Mouse (Mus musculus) WW6 (cell line): ENCODE results near the gene Slc7a4.
"Not testable (repeated sequence)": the region's sequence is repeated elsewhere in the genome, so short reads cannot be mapped to it uniquely, and the experiment has no call there.

Experiments used
- DNase-seq: peaks from one replicate; pipeline ENCODE4 v3.0.0-alpha.2; 2013; ENCODE audit warnings: low read depth, low spot score

Gene Slc7a4

DNA sequence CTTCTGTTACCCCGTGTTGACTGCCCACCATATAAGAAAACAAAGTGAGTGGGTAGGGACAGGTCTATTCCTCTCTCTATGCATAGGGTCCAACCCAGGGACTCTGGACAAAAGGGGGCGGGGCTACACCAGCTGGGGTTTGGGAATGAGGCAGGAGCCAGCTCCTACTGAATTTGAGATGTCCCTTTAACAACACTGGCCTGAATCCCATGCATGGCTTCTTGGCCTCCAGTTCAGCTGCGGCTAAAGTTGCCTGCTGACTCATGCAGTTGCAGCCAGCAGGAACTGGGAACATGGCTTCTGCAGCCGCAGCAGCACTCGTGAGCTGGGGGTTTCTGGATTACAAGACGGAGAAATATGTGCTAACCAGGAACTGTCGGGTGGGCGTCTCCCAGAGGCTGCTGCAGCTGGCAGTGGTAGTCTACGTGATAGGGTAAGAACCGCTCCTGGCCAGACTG lies 21.2 kb downstream of the Slc7a4 start, which contains the start of gene P2rx6:
Gene P2rx6 (plus strand): TSS at position 135 of the 458 bp plus-strand sequence.
- no peak for DNase-seq

DNA sequence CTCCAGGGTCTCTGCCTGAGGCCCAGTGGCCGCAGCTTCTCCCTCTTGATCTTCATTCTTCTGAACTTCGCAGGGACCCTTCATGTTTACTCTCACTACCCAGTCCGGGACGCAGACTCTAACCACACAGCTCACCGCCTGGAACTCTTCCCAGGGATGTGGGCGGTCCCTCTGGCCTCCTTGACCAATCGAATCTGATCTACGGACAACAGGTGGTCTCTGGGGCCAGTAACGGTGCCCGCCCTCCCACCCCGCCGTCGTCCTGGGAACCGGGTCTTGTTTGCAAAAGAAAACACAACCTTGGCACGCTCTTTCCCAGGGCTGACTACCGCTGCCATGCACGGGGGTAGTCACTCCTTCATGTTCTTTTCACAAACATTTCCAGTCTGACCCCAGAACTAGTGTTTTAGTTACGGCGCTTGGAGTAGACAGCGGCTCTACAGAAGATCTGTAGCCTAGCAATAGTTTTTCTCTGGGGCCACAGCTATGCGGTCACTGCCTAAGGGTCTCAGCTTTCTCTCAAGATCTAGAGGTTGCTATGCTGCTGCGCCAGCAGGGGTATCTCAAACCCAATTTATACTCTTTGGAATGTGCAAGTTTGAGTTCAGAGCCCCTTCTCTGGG lies 21.8 kb downstream of the Slc7a4 start, which contains the start of gene Lrrc74b:
Gene Lrrc74b (minus strand): TSS at position 120 of the 623 bp plus-strand sequence.
- DNase-seq, result peak; percentile 53

DNA sequence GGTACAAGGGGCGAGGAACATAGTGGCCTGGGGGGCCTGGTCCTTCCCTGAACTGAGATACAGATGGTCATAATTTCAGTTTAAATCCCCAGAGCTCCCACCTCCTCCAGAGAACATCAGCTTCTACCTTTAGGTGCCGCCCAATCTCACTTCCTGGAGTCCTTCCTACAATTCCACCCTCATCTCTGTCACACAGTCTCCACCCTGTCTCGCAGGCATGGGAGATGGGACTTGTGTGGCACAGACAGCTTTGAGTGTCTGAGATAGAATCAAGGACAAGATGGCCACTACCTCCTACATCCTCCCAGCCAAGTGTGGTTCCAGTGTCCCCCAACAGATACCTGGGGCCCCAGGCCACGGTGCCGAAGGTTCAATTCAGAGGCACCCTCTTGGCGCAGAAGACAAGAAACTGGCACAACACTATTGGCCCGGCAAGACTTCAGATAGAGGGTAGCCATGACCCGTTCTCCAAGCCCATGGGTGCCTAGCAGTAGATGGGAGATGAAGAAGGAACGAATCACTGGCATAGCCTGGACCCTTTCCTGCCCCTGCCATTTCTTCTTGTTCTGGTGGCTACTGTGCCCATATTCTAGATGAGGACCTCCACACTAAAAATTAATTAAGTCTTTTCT lies 23.5 kb downstream of the Slc7a4 start:
- no peak for DNase-seq

- DNase-seq, result no peak
Measured at GRCm38 (mm10) chr16:17558811-17559210, 24.2 kb downstream of the Slc7a4 start.

DNA sequence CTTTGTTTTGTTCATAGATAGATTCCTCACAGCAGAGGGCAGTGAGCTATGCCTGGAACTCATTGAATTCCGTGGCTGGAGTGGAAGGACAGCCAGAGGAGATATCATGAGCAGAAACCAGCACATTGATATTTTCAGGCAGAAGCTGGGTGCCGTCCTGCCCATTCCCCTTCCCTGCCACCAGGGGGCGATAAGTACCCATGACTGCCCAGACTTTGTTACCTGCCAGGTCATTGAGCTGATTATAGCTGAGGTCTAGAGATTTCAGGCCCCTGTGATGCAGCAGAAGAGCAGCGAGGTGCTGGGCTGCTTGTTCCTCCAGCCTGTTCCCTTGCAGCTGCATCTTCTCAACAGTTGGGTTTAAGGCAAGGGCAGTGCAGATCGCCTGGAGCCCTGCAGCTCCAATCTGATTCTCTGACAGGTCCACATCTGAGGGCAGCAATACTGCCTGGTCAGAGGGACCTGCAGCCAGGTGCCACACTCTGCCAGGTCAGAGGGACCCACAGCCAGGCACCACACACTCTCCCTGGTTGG lies 25.0 kb downstream of the Slc7a4 start:
- no peak for DNase-seq

- no peak for DNase-seq
Measured at GRCm38 (mm10) chr16:17556907-17557306, 26.1 kb downstream of the Slc7a4 start.

DNA sequence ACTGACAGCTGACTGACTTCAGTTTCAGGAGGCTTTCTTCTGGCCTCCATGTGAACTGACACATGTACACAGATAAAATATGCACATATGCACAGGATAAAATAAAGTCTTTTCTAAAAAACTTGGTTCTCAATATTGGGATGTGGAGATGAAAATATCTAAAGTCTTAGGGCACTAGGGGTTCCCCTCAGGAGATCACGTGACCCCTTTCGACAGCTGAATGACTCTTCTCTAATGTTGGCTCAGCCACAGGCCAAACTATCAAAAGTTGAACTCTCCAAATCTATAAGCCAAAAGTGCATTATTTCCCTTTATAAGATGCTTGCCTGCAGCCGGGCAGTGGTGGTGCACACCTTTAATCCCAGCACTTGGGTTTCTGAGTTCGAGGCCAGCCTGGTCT lies 26.8 kb downstream of the Slc7a4 start:
- DNase-seq, result no peak

- DNase-seq, result not testable (repeated sequence)
Measured at GRCm38 (mm10) chr16:17554702-17555101, 28.3 kb downstream of the Slc7a4 start.

DNA sequence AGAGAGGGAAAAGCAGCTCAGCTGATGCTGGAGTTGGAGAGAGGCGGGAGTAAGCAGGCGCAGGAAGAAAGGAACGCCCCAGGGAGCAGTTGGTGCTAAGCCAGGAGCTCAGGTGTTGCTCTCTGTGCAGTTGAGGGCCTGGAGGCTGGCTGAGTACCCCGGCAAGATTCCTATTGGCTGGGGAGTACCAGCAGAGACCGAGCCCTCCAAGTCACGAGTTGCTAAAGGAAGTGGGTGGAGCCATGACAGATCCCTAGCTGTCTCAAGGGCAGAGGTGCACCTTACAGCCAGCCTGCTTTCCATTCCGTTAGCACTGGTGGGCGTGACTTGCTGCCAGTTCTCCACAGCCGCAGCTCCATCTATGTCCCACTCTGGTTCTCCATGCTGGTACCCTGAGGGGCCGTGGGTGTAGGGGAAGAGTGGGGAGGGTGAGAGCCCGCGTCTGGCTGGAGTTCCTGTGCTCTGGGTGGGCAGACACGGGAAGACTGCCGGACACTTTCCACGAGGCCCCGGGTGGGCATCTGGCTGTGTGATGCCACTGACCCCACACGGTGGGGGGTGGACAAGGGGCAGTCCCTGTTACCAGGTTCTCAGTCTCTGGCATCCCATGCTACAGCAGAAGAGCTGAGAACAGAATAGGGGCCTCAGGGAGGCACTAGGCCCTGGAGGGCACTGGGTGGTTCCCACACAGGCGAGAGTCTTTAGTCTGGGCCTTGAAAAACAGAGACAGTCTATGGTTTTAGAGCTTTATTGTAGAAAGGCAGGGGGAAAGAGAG lies 28.9 kb downstream of the Slc7a4 start:
- peak; percentile 91 for DNase-seq

- DNase-seq, result no peak
Measured at GRCm38 (mm10) chr16:17552837-17553236, 30.2 kb downstream of the Slc7a4 start.

GRCm38 (mm10) chr16:17542632-17543031 lies 40.4 kb downstream of the Slc7a4 start:
- DNase-seq, result no peak

DNA sequence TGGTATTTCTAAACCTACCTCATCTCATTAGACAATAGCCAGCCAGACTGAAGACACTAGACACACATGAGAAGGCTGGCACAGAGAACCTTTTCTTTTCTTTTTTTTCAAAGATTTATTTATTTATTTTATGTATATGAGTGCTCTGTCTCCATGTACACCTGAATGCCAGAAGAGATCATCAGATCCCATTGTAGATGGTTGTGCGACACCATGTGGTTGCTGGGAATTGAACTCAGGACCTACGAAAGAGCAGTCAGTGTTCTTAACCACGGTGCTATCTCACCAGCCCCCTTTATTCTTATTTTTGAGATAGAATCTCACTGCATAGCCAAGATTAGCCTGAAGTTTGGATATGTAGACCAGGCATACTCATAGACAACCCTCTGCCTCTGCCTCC lies 46.4 kb downstream of the Slc7a4 start:
- no peak for DNase-seq

DNA sequence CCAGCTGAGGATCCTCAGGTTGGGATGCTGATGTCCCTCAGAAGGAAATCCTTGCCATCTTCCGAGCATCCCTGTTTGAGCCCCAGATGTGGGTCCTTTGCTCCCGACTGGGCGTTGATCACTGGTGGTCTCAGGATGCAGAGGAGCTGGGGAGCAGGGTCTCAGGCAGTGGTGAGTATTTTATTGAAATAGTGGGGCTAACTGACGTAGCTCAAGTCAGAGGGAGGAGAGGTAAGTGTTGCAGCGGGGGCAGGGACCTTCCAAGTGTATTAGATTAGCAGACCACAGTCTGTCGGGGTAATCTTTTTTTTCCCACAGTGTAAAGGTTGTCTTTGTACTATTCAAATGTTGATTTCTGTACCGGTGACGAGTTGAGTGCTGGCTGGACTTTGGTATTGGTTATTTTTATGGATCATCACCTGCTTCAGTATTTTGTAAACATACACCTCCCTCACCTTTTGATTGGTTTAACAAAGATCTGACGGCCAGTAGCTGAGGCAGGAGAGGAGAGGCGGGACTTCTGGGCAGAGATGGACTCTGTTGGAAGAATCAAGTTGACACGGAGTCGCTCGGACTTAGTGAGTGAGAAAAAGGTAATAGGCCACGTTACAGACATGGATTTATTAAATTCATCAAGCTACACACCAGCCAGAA lies 50.2 kb downstream of the Slc7a4 start:
- no peak for DNase-seq

- no peak for DNase-seq
Measured at GRCm38 (mm10) chr16:17532271-17532670, 50.7 kb downstream of the Slc7a4 start.

GRCm38 (mm10) chr16:17530640-17531288 lies 52.2 kb downstream of the Slc7a4 start, which contains the start of gene Thap7:
TSS of gene Thap7 (minus strand) at chr16:17531136.
- peak; percentile 94 for DNase-seq

- DNase-seq, result no peak
Measured at GRCm38 (mm10) chr16:17529981-17530586, 52.9 kb downstream of the Slc7a4 start.

DNA sequence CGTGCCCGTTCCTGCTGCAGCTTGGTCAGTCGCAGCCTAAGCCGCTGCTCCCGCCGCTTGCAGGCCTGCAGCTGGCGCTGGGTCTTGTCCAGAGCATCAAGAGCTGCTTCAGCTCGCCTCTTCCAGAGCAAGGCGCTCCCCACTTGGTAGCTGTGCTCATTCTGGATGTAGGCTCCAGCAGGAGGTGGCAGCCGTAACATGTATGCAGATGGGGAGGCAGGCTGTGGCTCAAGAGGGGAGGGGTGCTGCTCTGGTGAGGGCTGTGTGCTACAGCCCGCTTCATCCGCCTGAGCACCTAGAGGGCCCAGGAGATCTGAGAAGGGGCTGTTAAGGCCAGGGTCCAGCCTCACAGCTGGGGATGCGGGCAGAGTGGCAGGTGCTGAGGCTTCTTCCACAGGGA lies 54.7 kb downstream of the Slc7a4 start:
- DNase-seq, result no peak

DNA sequence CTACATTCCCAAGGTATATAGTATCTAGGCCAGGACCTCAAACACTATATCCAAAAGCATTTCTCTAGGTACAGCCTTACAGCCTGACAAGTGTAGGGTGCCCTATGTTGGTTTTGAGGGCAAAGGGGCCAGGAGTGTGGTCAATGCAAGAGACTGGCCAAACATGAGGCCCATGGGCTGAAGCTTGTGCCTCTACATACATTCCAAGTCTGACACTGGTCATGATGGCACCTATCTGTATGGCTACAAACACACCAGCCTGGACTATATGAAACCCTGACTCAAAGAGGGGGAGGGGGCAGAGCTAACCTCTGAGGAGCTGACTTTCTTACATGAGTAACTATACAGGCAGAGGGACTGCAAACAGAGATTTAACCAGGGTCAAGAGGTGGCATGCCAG lies 55.4 kb downstream of the Slc7a4 start:
- DNase-seq, result no peak

- no peak for DNase-seq
Measured at GRCm38 (mm10) chr16:17526223-17526622, 56.8 kb downstream of the Slc7a4 start.

GRCm38 (mm10) chr16:17525524-17525923 lies 57.5 kb downstream of the Slc7a4 start:
- no peak for DNase-seq

- DNase-seq, result no peak
Measured at GRCm38 (mm10) chr16:17524156-17524555, 58.9 kb downstream of the Slc7a4 start.
